Mouse (Mus musculus): ENCODE measurements around the gene C8g.

Gene C8g

GRCm38 (mm10) chr2:25467606-25468303 is 33.8 kb downstream of the C8g start:
- no peak for DNase-seq (ENCODE audit: low spot score)

- DNase-seq (ENCODE audit: low spot score): no peak
Observed at GRCm38 (mm10) chr2:25465816-25466635, 35.5 kb downstream of the C8g start.

- DNase-seq (ENCODE audit: low spot score): no peak
Observed at GRCm38 (mm10) chr2:25465256-25465655, 36.3 kb downstream of the C8g start.

- DNase-seq (ENCODE audit: low spot score): no peak
Observed at GRCm38 (mm10) chr2:25463630-25464029, 37.9 kb downstream of the C8g start.

- DNase-seq (ENCODE audit: low spot score): no peak
Observed at GRCm38 (mm10) chr2:25461407-25461806, 40.1 kb downstream of the C8g start.

- DNase-seq (ENCODE audit: low spot score): peak; percentile 96
Observed at GRCm38 (mm10) chr2:25460551-25461309, 40.8 kb downstream of the C8g start, which contains the start of gene Paxx. Gene Paxx, minus strand, starts transcription at chr2:25461094.

- no peak for DNase-seq (ENCODE audit: low spot score)
Observed at GRCm38 (mm10) chr2:25460135-25460534, 41.4 kb downstream of the C8g start.

- DNase-seq (ENCODE audit: low spot score): no peak
Observed at GRCm38 (mm10) chr2:25458911-25459310, 42.6 kb downstream of the C8g start.

- no peak for DNase-seq (ENCODE audit: low spot score)
Observed at GRCm38 (mm10) chr2:25457022-25457896, 44.3 kb downstream of the C8g start.

- DNase-seq (ENCODE audit: low spot score): no peak
Observed at GRCm38 (mm10) chr2:25456205-25456953, 45.1 kb downstream of the C8g start, which contains the start of gene Clic3. Gene Clic3, plus strand, starts transcription at chr2:25456838.

- DNase-seq (ENCODE audit: low spot score): no peak
Observed at GRCm38 (mm10) chr2:25452951-25453350, 48.6 kb downstream of the C8g start.

- no peak for DNase-seq (ENCODE audit: low spot score)
Observed at GRCm38 (mm10) chr2:25450853-25451647, 50.5 kb downstream of the C8g start.
